Mouse (Mus musculus) lung, embryonic 15.5 days (tissue): ENCODE data around the gene Chp1. TPM values are rescaled to one million over a fixed set of nuclear protein-coding genes. Genes with fewer than 3 reads are reported as not detected.
"Not testable (repeated sequence)": the region's sequence is repeated elsewhere in the genome, so short reads cannot be mapped to it uniquely, and the experiment has no call there.

ENCODE experiments used
- ATAC-seq: fragments of 200-750 bp; cut with Nextera tagmentation; 2 replicates; pipeline ENCODE4 v1.8.0; 2017; ENCODE audit warnings: moderate number of reproducible peaks, borderline replicate concordance; ENCODE audit not compliant: low FRiP score, low TSS enrichment; ENCODE audit errors: extremely low read depth
- H3K27ac ChIP-seq: fragments of 300-500 bp; sonication (generic); 2 replicates; pipeline ENCODE4 v1.5.1; 2015; ENCODE audit warnings: moderate library complexity, mild to moderate bottlenecking, inconsistent platforms
- H3K27me3 ChIP-seq: fragments of 300-500 bp; sonication (generic); 2 replicates; pipeline ENCODE4 v1.6.1; 2015; ENCODE audit warnings: inconsistent platforms
- H3K36me3 ChIP-seq: fragments of 300-500 bp; sonication (generic); 2 replicates; pipeline ENCODE4 v1.6.1; 2015; ENCODE audit warnings: inconsistent platforms
- H3K4me1 ChIP-seq: fragments of 300-500 bp; sonication (generic); 2 replicates; pipeline ENCODE4 v1.6.1; 2015; ENCODE audit warnings: inconsistent platforms
- H3K4me2 ChIP-seq: fragments of 300-500 bp; sonication (generic); 2 replicates; pipeline ENCODE4 v1.6.1; 2015; ENCODE audit warnings: inconsistent platforms, mild to moderate bottlenecking, moderate library complexity
- H3K4me3 ChIP-seq: fragments of 300-500 bp; sonication (generic); 2 replicates; pipeline ENCODE4 v1.5.1; 2015; ENCODE audit warnings: mild to moderate bottlenecking, inconsistent platforms
- H3K9ac ChIP-seq: fragments of 300-500 bp; sonication (generic); 2 replicates; pipeline ENCODE4 v1.6.1; 2015; ENCODE audit warnings: inconsistent platforms
- H3K9me3 ChIP-seq: fragments of 300-500 bp; sonication (generic); 2 replicates; pipeline ENCODE4 v1.6.1; 2016; ENCODE audit warnings: inconsistent platforms
- whole genome bisulfite sequencing: fragments of 180-500 bp; shearing (Covaris S2); methylation state at CpG from one replicate; pipeline ENCODE4 v1.1.7; 2015; 5-methylcytosine and 5-hydroxymethylcytosine counted together
- polyA plus RNA-seq: library from polyadenylated mRNA; unstranded; fragments of >200 nt; fragmentation: Nextera tagmentation; extraction: Ambion mirVana; gene quantifications from 2 replicates; pipeline ENCODE4 v1.2.1, GENCODE M21; 2015

Chp1 gene
- polyA plus RNA-seq, 1 experiment from 2014 or later: 62.2 TPM

- no peak for ATAC-seq
- no peak overlapping the region for H3K27ac ChIP-seq
- H3K9ac ChIP-seq: no peak overlapping the region
- no peaks in the 10 kb centered on the region for H3K9me3 ChIP-seq
- H3K4me3 ChIP-seq: no peak overlapping the region
- WGBS: 41% methylated on average over 1 of the region's 1 CpGs
- no peak overlapping the region for H3K4me2 ChIP-seq
- H3K36me3 ChIP-seq: peaks cover 62% of the 10 kb centered on the region
- H3K4me1 ChIP-seq: 0 out of 2 replicates have a peak, but pooled peaks cover 7% of the 10 kb centered on the region
- no peaks in the 10 kb centered on the region for H3K27me3 ChIP-seq
Observed at GRCm38 (mm10) chr2:119602488-119602887, 55.0 kb downstream of the Chp1 start.

- no peak for ATAC-seq
- Histone ChIP-seq H3K4me1 (0 out of 2 replicates have a peak, but pooled peaks cover 7% of the 10 kb centered on the region), H3K4me3 (no peak overlapping the region), H3K27ac (no peak overlapping the region), H3K9me3 (no peaks in the 10 kb centered on the region), H3K27me3 (no peaks in the 10 kb centered on the region), H3K9ac (no peak overlapping the region), H3K4me2 (no peak overlapping the region), H3K36me3 (peaks cover 66% of the 10 kb centered on the region)
- WGBS: 34% methylated on average over 2 of the region's 2 CpGs
Observed at GRCm38 (mm10) chr2:119603909-119604308, 56.4 kb downstream of the Chp1 start.

- Histone ChIP-seq H3K36me3 (peaks cover 69% of the 10 kb centered on the region), H3K9me3 (no peaks in the 10 kb centered on the region), H3K4me2 (no peak overlapping the region), H3K4me3 (no peak overlapping the region), H3K27ac (no peak overlapping the region), H3K27me3 (no peaks in the 10 kb centered on the region), H3K9ac (no peak overlapping the region), H3K4me1 (0 out of 2 replicates have a peak, but pooled peaks cover 7% of the 10 kb centered on the region)
- WGBS: 82% methylated on average over 6 of the region's 6 CpGs
- ATAC-seq: no peak
Observed at GRCm38 (mm10) chr2:119605361-119605973, 58.0 kb downstream of the Chp1 start.

- Histone ChIP-seq H3K4me1 (0 out of 2 replicates have a peak, but pooled peaks cover 4% of the 10 kb centered on the region), H3K4me3 (no peak overlapping the region), H3K36me3 (peaks cover 68% of the 10 kb centered on the region), H3K9me3 (no peaks in the 10 kb centered on the region), H3K27ac (no peak overlapping the region), H3K9ac (no peak overlapping the region), H3K4me2 (no peak overlapping the region), H3K27me3 (no peaks in the 10 kb centered on the region)
- 86% methylated on average over 4 of the region's 4 CpGs for WGBS
- no peak for ATAC-seq
Observed at GRCm38 (mm10) chr2:119607023-119607422, 59.5 kb downstream of the Chp1 start.

- H3K4me3 ChIP-seq: peak overlapping the region; percentile 93
- peak; percentile 60 for ATAC-seq
- peaks cover 36% of the 10 kb centered on the region for H3K4me1 ChIP-seq
- peak overlapping the region; percentile 82 for H3K4me2 ChIP-seq
- peak overlapping the region; percentile 66 for H3K27ac ChIP-seq
- peak overlapping the region; percentile 70 for H3K9ac ChIP-seq
- H3K36me3 ChIP-seq: no peaks in the 10 kb centered on the region
- 0% methylated on average over 12 of the region's 13 CpGs for WGBS
- H3K9me3 ChIP-seq: no peaks in the 10 kb centered on the region
- no peaks in the 10 kb centered on the region for H3K27me3 ChIP-seq
Observed at GRCm38 (mm10) chr2:119617841-119618198, 70.3 kb downstream of the Chp1 start.

GRCm38 (mm10) chr2:119618199-119618982 is 70.9 kb downstream of the Chp1 start, which contains the start of the genes Nusap1 and Oip5:
Nusap1 (plus strand) TSS chr2:119618298.
Oip5 (minus strand) TSS chr2:119618469.
- peak within 1 kb of the TSS; percentile 70 for H3K27ac ChIP-seq
- H3K9ac ChIP-seq: peak within 1 kb of the TSS; percentile 70
- H3K4me2 ChIP-seq: peak within 1 kb of the TSS; percentile 82
- no peaks in the 10 kb centered on the region for H3K27me3 ChIP-seq
- peak within 1 kb of the TSS; percentile 93 for H3K4me3 ChIP-seq
- H3K36me3 ChIP-seq: no peaks in the 10 kb centered on the region
- peak; percentile 99 for ATAC-seq
- no peaks in the 10 kb centered on the region for H3K9me3 ChIP-seq
- peaks cover 36% of the 10 kb centered on the region for H3K4me1 ChIP-seq
- under 1% methylated on average over 55 of the region's 55 CpGs for WGBS

- 8% methylated on average over 6 of the region's 6 CpGs for WGBS
- Histone ChIP-seq H3K4me3 (peak overlapping the region; percentile 93), H3K4me2 (peak overlapping the region; percentile 82), H3K9ac (peak overlapping the region; percentile 55), H3K4me1 (peaks cover 36% of the 10 kb centered on the region), H3K27ac (peak overlapping the region; percentile 70)
- not testable (repeated sequence) for H3K27me3 ChIP-seq, H3K9me3 ChIP-seq, H3K36me3 ChIP-seq, ATAC-seq
Observed at GRCm38 (mm10) chr2:119619002-119619401, 71.5 kb downstream of the Chp1 start.

GRCm38 (mm10) chr2:119621302-119621701 is 73.8 kb downstream of the Chp1 start:
- Histone ChIP-seq H3K4me3 (no peak overlapping the region), H3K27ac (no peak overlapping the region), H3K9me3 (no peaks in the 10 kb centered on the region), H3K9ac (no peak overlapping the region), H3K27me3 (no peaks in the 10 kb centered on the region), H3K36me3 (peaks cover 22% of the 10 kb centered on the region), H3K4me1 (peaks cover 36% of the 10 kb centered on the region), H3K4me2 (peak overlapping the region; percentile 7)
- ATAC-seq: no peak
- WGBS: 93% methylated on average over 2 of the region's 2 CpGs

Other genes with a start within 250 kb of the Chp1 start
- gene Dll4, start 221.9 kb upstream of the Chp1 start, polyA plus RNA-seq: 13.6 and 14.7 TPM in 2 replicates
- gene Chac1, start 196.5 kb upstream of the Chp1 start, polyA plus RNA-seq: 0.59 and 1.1 TPM in 2 replicates
- 3.7 and 4.3 TPM in 2 replicates for gene Ino80, start 70.0 kb upstream of the Chp1 start, polyA plus RNA-seq
- 0.21 and 0.60 TPM in 2 replicates for gene Exd1, start 70 bp upstream of the Chp1 start, polyA plus RNA-seq
- 81.9 and 85.9 TPM in 2 replicates for gene Nusap1, start 70.6 kb downstream of the Chp1 start, polyA plus RNA-seq
- gene Oip5, start 70.8 kb downstream of the Chp1 start, polyA plus RNA-seq: 27.9 and 29.5 TPM in 2 replicates
- 39.0 and 39.5 TPM in 2 replicates for gene Ndufaf1, start 115.1 kb downstream of the Chp1 start, polyA plus RNA-seq
- 31.0 and 33.9 TPM in 2 replicates for gene Rtf1, start 127.4 kb downstream of the Chp1 start, polyA plus RNA-seq
- 1.6 and 2.4 TPM in 2 replicates for gene Itpka, start 194.6 kb downstream of the Chp1 start, polyA plus RNA-seq
- 1.3 and 1.4 TPM in 2 replicates for gene Ltk, start 212.7 kb downstream of the Chp1 start, polyA plus RNA-seq
- gene Rpap1, start 239.8 kb downstream of the Chp1 start, polyA plus RNA-seq: 30.4 and 31.7 TPM in 2 replicates